Comparison of ENCODE assay signal across 21 mouse cellular contexts in genomic region chr1:61121480-61121879, GRCm38 (mm10).
A peak's percentile ranks its signal among the peaks of the same experiment; 100 is the strongest.
DNase-seq lines count a peak whose midpoint lies in the region; ATAC-seq and TF ChIP-seq lines count a peak whose summit lies in the region.
"Had no signal": no experiment of that assay in that cellular context is flagged by ENCODE, and none has a peak within 500 bp of the region (broad histone marks: within the 10 kb centered on the region; RNA-seq: fewer than 3 reads in every experiment).

No protein-coding gene starts in this region.

- H3K27ac ChIP-seq in forebrain, embryonic 14.5 days (ENCODE audit: low read depth, low read length), result no peak overlapping the region
- no peak overlapping the region for H3K27ac ChIP-seq in forebrain, embryonic 13.5 days
- H3K27ac ChIP-seq in hindbrain, embryonic 14.5 days, result no peak overlapping the region
- H3K27ac ChIP-seq in midbrain, postnatal 0 days (ENCODE audit: low read depth, low read length), result no peak overlapping the region
- H3K27ac ChIP-seq: embryonic facial prominence, embryonic 10.5 days; embryonic facial prominence, embryonic 12.5 days; forebrain, embryonic 15.5 days had no signal

- H3K4me1 ChIP-seq in forebrain, embryonic 14.5 days (ENCODE audit: control insufficient read depth, insufficient read depth, low read length), result peaks cover 4% of the 10 kb centered on the region; the same call in 1 of the 2 replicates
- H3K4me1 ChIP-seq in forebrain, embryonic 13.5 days, result peaks cover 8% of the 10 kb centered on the region
- 0 out of 2 replicates have a peak, but pooled peaks cover 9% of the 10 kb centered on the region for H3K4me1 ChIP-seq in hindbrain, embryonic 14.5 days (replicated peaks; ENCODE audit: control insufficient read depth, insufficient read depth, low read length)
- no peaks in the 10 kb centered on the region for H3K4me1 ChIP-seq in midbrain, postnatal 0 days (ENCODE audit: insufficient read depth, low read length)

- TF ChIP-seq CTCF in midbrain, postnatal 0 days (IDR thresholded peaks at IDR 0.05), result no peak

- ATAC-seq in forebrain, embryonic 14.5 days, result no peak
- ATAC-seq in forebrain, embryonic 13.5 days, result no peak
- ATAC-seq in activated CD4-positive, CD25-positive, alpha-beta regulatory T cell, adult 4 months, result peak; percentile 52
- no peak for ATAC-seq in hindbrain, embryonic 14.5 days (ENCODE audit: low FRiP score)
- no peak for ATAC-seq in midbrain, postnatal 0 days (ENCODE audit: low FRiP score)
- ATAC-seq: forebrain, embryonic 15.5 days; forebrain, postnatal 0 days had no signal

- no peak overlapping the region for H3K4me2 ChIP-seq in forebrain, embryonic 14.5 days (ENCODE audit: low read length)
- H3K4me2 ChIP-seq in forebrain, embryonic 13.5 days, result no peak overlapping the region
- H3K4me2 ChIP-seq in hindbrain, embryonic 14.5 days (replicated peaks), result no peak overlapping the region
- H3K4me2 ChIP-seq in midbrain, postnatal 0 days (ENCODE audit: low read depth, low read length, poor library complexity, severe bottlenecking), result no peak overlapping the region
- H3K4me2 ChIP-seq: embryonic facial prominence, embryonic 12.5 days; forebrain, embryonic 15.5 days had no signal

- H3K9ac ChIP-seq in forebrain, embryonic 14.5 days (ENCODE audit: low read length), result no peak overlapping the region
- no peak overlapping the region for H3K9ac ChIP-seq in forebrain, embryonic 13.5 days
- H3K9ac ChIP-seq in hindbrain, embryonic 14.5 days, result no peak overlapping the region
- H3K9ac ChIP-seq in midbrain, postnatal 0 days (replicated peaks; ENCODE audit: low read length, poor library complexity, severe bottlenecking), result no peak overlapping the region
- H3K9ac ChIP-seq: embryonic facial prominence, embryonic 12.5 days; forebrain, embryonic 15.5 days; forebrain, postnatal 0 days had no signal

- H3K9me3 ChIP-seq in forebrain, embryonic 14.5 days (replicated peaks; ENCODE audit: control insufficient read depth, low read length), result no peaks in the 10 kb centered on the region
- H3K9me3 ChIP-seq in forebrain, embryonic 13.5 days (replicated peaks), result no peaks in the 10 kb centered on the region
- H3K9me3 ChIP-seq in hindbrain, embryonic 14.5 days (ENCODE audit: control insufficient read depth, low read length), result no peaks in the 10 kb centered on the region
- H3K9me3 ChIP-seq in midbrain, postnatal 0 days (ENCODE audit: low read length), result no peaks in the 10 kb centered on the region
- H3K9me3 ChIP-seq: embryonic facial prominence, embryonic 10.5 days; embryonic facial prominence, embryonic 12.5 days; forebrain, embryonic 15.5 days had no signal

- no peaks in the 10 kb centered on the region for H3K27me3 ChIP-seq in forebrain, embryonic 14.5 days (replicated peaks; ENCODE audit: control insufficient read depth, insufficient read depth, low read length)
- H3K27me3 ChIP-seq in forebrain, embryonic 13.5 days, result no peaks in the 10 kb centered on the region
- H3K27me3 ChIP-seq in hindbrain, embryonic 14.5 days (ENCODE audit: control insufficient read depth, insufficient read depth, low read length), result no peaks in the 10 kb centered on the region
- no peaks in the 10 kb centered on the region for H3K27me3 ChIP-seq in midbrain, postnatal 0 days (ENCODE audit: insufficient read depth, low read length)
- H3K27me3 ChIP-seq: CH12.LX; embryonic facial prominence, embryonic 12.5 days; forebrain, embryonic 15.5 days had no signal

- DNase-seq in forebrain, embryonic 14.5 days (ENCODE audit: low spot score), result peak; percentile 19
- peak; percentile 9 for DNase-seq in ES-CJ7 (ENCODE audit: low read depth, low spot score)
- DNase-seq in induced T-regulatory cell, adult 2 months (ENCODE audit: low read depth), result peak; percentile 62
- DNase-seq in urinary bladder, postnatal 25 days (ENCODE audit: low spot score), result no peak
- DNase-seq in hindbrain, embryonic 14.5 days (ENCODE audit: low spot score), result no peak
- DNase-seq in midbrain, postnatal 0 days (ENCODE audit: low spot score), result no peak
- DNase-seq: adrenal gland, adult 2 months; adrenal gland, postnatal 10 days; adrenal gland, postnatal 25 days; cerebellum, adult 11-12 months; cerebellum, adult 2 months; cerebellum, adult 9-10 months; cerebellum, postnatal 10 days; cerebellum, postnatal 25 days; forebrain, postnatal 0 days had no signal

- WGBS in forebrain, embryonic 14.5 days, result 81% methylated on average over 4 of the region's 4 CpGs
- 70% methylated on average over 4 of the region's 4 CpGs for WGBS in forebrain, embryonic 13.5 days
- 66% methylated on average over 4 of the region's 4 CpGs for WGBS in hindbrain, embryonic 14.5 days
- 47% methylated on average over 4 of the region's 4 CpGs for WGBS in midbrain, postnatal 0 days

- no peak overlapping the region for H3K4me3 ChIP-seq in forebrain, embryonic 14.5 days (ENCODE audit: low read depth, low read length)
- H3K4me3 ChIP-seq in forebrain, embryonic 13.5 days, result no peak overlapping the region
- H3K4me3 ChIP-seq in hindbrain, embryonic 14.5 days (replicated peaks; ENCODE audit: low read length), result no peak overlapping the region
- H3K4me3 ChIP-seq in midbrain, postnatal 0 days (ENCODE audit: low read depth, low read length), result no peak overlapping the region
- H3K4me3 ChIP-seq: embryonic facial prominence, embryonic 10.5 days; embryonic facial prominence, embryonic 12.5 days; forebrain, embryonic 15.5 days had no signal

- no peaks in the 10 kb centered on the region for H3K36me3 ChIP-seq in forebrain, embryonic 14.5 days (ENCODE audit: control insufficient read depth, insufficient read depth, low read length)
- no peaks in the 10 kb centered on the region for H3K36me3 ChIP-seq in forebrain, embryonic 13.5 days (ENCODE audit: poor library complexity, severe bottlenecking)
- no peaks in the 10 kb centered on the region for H3K36me3 ChIP-seq in hindbrain, embryonic 14.5 days (replicated peaks; ENCODE audit: control insufficient read depth, insufficient read depth)
- no peaks in the 10 kb centered on the region for H3K36me3 ChIP-seq in midbrain, postnatal 0 days (ENCODE audit: insufficient read depth, low read length)
- H3K36me3 ChIP-seq: embryonic facial prominence, embryonic 10.5 days; embryonic facial prominence, embryonic 12.5 days; forebrain, embryonic 15.5 days had no signal

Comparison
In these comparisons a context has a peak if more than half of its experiments do, and no peak if none do; other contexts are left out.
1. DNase-seq: peak in forebrain, embryonic 14.5 days (single experiment), ES-CJ7 (single experiment) and induced T-regulatory cell, adult 2 months (single experiment); none in urinary bladder, postnatal 25 days (single experiment), hindbrain, embryonic 14.5 days (single experiment) and midbrain, postnatal 0 days (single experiment).